Mouse (Mus musculus) T-helper 2 cell (primary cell): ENCODE results near the gene Acer1.
"Not testable (repeated sequence)": the region's sequence is repeated elsewhere in the genome, so short reads cannot be mapped to it uniquely, and the experiment has no call there.

Experiments
- in situ Hi-C: fragments of 300-600 bp; cut with MboI, MseI; formaldehyde crosslinking; loops from one replicate; pipeline ENCODE4 v1.15.1; 2025; ENCODE audit warnings: high pct_unique_total_duplicates

The Acer1 gene

DNA sequence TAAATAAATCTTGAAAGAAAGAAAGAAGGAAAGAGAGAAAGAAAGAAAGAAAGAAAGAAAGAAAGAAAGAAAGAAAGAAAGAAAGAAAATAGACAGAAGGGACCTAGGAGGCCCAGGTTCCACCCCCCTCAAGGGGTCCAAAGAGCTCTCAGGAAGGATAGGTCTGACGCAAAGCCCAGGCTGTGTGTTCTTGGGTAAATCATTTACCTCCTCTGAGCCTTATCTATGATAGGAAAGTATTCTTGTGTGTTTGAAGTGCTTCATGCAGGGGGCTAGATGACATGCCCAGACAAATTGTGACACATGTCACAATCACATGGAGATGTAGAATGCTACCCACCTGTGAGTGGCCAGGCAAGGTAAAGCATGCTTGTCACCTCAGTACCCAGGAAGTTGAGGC is 29.3 kb downstream of the Acer1 start:
- in situ Hi-C loops: no loop called here

GRCm38 (mm10) chr17:56950915-56951314 is 31.0 kb downstream of the Acer1 start:
- in situ Hi-C loops: no loop called here

DNA sequence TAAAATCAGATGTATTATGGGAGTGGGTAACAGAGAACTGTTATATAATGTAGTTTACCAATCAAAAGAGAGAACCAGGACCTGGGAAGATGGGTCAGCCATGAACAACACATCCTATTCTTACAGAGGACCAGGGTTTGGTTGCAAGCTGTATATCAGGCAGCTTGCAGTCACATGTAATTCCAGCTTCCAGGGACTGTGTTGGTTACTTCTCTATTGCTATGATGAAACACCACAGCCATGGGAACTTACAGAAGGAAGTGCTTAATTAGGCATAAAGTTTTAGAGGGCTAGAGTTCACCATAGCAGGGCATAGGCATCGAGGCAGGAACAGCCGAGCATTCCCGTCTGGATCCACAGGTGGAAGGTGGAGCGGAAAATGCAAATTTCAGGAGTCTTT is 43.2 kb downstream of the Acer1 start:
- in situ Hi-C loops: no loop called here

DNA sequence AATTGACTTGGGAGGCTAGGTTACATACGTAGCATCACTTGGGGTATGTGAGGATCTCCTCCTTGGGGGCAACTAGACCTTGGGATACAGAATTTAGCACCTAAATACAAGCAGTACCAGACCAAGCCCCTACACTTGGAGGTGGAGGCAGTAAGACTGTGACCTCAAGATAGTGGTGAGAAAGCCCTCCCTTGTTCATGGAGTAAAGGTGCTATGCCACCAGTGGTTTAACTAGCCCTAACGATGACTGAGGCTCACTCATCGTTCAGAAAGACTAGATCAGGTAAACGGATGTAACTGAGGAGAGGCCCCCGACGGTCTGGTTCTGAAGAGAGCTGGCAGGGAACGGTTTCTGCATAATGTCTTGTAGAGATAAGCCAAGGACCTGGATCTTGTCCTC is 45.2 kb downstream of the Acer1 start:
- in situ Hi-C loops: no loop called here

DNA sequence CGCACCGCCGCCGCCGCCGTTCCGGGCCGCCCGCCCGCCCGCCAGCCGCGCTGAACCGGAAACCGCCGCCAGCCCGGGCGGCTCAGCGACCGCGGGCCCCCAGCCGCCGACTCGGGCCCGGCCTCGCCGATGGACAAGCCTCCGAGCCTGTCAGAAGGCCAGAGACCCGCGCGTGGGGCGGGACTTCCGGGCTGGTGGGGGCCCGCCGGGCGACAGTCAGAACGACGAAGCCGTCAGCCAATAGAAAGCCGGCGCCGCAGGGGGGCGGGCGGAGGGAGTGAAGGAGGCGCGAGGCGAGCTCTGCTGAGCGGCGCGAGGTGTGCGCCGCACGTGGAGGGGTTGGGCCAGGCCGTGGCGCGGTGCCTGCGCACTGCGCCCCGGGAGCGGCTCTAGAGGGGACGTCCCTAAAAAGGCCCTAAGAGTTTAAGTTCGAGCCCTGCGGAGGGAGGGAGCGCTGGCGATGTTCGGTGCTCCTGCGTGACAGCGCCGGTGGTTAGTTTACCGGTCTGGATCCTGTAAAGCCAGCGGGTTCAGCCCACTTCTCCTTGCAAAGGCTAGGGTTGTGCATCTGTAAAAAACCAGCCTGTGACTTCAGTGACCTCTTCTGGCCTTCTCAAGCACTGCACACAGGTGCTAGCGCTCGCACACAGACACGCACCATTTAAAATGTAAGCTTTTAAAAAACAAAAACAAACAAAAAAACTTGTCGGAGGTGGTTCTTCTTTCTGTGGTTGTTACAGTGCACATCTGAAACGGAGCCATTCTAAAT is 46.4 kb downstream of the Acer1 start, which contains the start of gene Mllt1:
Gene Mllt1, minus strand, starts transcription at position 53 of the 769 bp plus-strand sequence.
- in situ Hi-C loops: no loop called here

DNA sequence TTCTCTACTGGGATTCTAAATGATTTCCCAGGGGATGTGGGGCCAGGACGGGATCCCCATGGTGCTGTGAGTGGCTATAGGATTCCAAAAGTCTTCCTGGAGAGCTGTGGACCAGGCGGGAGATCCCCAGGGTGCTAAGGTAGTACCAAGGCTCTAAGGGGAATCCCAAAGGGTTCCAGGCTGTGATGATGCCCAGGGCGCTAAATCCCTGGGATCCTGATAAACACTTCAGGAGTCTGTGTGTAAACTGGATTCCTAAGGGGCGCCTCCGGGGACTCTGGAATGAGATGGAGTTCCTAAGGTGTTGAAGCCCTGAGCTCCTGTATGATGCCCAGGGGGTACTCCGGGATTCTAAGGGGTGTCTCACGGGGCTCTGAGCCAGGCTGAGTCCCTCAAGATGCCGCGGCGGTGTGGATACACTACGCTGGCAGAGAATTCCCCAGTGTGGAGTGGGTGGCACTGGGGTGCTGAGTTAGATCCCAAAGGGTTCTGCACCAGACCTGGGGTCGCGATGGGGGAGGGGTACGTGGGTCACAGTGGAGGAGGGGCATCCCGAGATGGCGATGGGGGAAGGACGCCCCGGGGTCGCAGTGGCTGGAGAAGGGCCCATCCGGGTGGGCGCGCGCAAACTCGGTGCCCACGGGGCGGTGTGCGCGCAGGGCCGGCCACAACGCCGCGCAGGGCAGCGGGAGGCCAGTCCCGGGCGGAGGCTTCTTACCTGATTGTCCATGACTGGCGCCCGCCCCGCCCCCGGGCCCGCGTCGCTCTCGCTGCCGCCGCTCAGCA is 47.2 kb downstream of the Acer1 start:
- in situ Hi-C loops: no loop called here

GRCm38 (mm10) chr17:56933395-56933794 is 48.5 kb downstream of the Acer1 start:
- in situ Hi-C loops: no loop called here

- in situ Hi-C loops: no loop called here
These were observed 51.9 kb downstream of the Acer1 start for GRCm38 (mm10) chr17:56930026-56930425.

- in situ Hi-C loops: no loop called here
These were observed 52.4 kb downstream of the Acer1 start for GRCm38 (mm10) chr17:56929530-56929929.

- in situ Hi-C loops: no loop called here
These were observed 52.8 kb downstream of the Acer1 start for GRCm38 (mm10) chr17:56929101-56929500.

DNA sequence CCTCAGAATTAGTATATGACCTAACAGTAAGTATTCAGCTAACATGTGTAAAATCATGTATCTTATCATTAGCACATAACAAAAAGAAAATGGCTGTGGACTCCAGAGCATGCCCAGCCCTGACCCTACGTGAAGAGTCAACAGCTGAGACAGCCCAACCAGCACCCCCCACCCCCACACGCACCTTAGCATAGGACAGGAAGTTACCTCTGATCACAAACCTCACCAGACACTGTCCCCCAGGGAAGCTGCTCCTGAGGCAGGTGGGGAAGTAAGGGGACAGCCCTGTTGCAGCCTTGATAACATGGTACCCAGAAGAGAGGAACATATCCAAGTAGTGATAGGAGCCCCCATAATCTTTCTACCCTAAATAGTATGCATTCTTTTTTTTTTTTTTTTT is 55.9 kb downstream of the Acer1 start:
- in situ Hi-C loops: no loop called here

DNA sequence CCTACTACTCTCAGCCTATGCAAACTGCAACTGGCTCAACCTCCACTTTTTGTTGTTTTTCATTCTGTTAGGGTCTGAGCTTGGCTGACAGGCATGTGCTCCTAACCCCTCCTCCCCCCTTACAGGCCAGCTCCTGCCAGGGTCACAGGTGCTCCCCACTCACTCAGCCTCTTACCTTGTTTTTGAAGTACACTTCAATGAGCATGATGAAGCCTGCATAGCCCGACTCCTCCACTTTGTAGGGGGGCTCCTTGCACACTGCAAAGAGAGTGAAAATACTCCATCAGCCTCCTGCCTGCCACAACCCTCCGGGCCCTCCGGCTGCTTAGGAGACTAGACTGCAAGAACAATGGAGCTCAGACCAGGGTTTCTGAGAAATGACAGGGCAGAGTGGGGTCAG is 62.2 kb downstream of the Acer1 start:
- in situ Hi-C loops: loop anchor here (5.0 kb wide), 1 partner anchor 82 kb away; no protein-coding TSS in a partner anchor

DNA sequence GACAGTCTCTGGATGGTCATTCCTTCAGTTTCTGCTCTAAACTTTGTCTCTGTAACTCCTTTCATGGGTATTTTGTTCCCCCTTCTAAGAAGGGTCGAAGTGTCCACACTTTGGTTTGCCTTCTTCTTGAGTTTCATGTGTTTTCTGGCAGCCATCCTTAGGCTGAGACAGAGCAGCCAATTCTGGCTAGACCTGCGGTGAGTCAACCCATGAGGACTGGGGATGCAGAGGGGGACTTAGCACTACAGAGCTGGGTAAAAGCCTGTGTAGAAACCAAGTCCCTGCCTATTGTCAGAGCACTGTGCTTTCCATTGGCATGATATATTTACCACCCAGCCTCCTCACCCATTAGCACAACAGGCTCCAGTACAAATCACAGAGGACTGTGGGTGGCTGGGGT is 64.8 kb downstream of the Acer1 start:
- in situ Hi-C loops: no loop called here

- in situ Hi-C loops: no loop called here
These were observed 68.5 kb downstream of the Acer1 start for GRCm38 (mm10) chr17:56913444-56913843.

GRCm38 (mm10) chr17:56913023-56913422 is 68.9 kb downstream of the Acer1 start:
- in situ Hi-C loops: no loop called here

GRCm38 (mm10) chr17:56909764-56910163 is 72.2 kb downstream of the Acer1 start:
- in situ Hi-C loops: not testable (repeated sequence)

DNA sequence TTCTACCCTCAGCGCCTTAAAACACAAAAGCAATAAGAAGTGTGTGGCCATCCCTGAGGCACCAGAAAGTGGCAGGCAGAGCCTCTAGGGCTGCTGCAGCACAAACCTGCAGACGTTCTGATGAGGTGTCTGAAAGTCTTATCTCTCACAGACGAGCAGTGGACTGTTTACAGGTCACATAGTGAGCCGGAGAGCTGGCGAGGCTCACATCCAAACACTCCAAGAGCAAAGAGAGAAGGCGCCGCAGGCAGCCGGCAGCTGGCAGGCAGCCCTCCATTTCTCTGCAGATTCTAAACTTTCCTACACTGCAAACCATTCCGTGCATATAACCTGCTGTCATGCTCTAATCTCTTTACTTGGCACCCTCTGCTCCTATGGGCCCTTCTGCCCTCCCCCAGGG is 74.0 kb downstream of the Acer1 start:
- in situ Hi-C loops: no loop called here

DNA sequence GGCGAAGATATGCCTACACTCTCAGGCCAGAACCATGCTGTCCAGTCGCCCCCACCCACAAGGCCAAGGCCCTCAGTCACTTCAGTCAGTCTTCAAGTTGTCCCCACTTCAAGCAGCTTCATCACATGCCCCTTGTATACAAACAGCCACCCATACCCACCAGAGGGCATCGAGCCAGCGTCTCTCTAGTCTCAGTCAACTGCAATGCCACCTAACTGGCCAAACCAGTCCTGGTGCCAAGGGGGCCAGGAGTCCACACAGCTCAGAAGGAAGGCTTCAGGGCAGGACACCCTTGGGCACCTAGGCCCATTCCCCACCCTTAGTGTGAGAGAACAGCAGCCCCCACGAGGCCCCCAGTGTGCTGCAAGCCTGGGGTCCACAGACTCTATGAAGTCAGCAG is 74.8 kb downstream of the Acer1 start:
- in situ Hi-C loops: no loop called here

DNA sequence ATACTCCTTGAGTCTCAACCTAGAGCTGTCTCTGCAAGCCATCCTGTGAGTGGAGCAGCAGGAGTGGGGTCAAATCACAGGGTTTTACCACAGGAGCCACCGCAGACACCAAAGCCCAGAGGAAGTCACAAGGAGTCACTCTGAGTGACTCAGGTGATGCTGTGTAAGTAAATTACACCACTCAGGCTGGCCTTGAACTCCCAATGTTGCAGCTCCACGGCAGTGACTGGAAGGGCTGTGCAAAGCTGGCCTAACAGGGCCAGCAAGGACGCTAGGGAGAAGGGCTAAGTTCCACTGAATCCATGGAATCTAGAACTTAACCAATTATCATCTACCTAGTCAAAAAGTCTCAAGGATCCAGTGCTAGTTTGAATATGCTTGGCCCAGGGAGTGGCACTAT is 75.8 kb downstream of the Acer1 start:
- in situ Hi-C loops: no loop called here
